Mouse (Mus musculus) cerebellum, adult 2 months (tissue): ENCODE measurements around the gene Gbp2b. TPM values are rescaled to one million over a fixed set of nuclear protein-coding genes. Genes with fewer than 3 reads are reported as not detected.
A peak's percentile ranks its signal among the peaks of the same experiment; 100 is the strongest.
"Not testable (repeated sequence)": the region's sequence is repeated elsewhere in the genome, so short reads cannot be mapped to it uniquely, and the experiment has no call there.

Experiments used
- DNase-seq, 2 experiments: peaks; one replicate each; pipeline ENCODE4 v3.0.0; 2021
- H3K27ac ChIP-seq: fragments of 200-500 bp; 2 replicates; pipeline ENCODE4 v1.5.1; 2012; ENCODE audit warnings: low read length, control low read depth, inconsistent platforms; ENCODE audit not compliant: insufficient read depth
- H3K27me3 ChIP-seq: fragments of 200-500 bp; 2 replicates; pipeline ENCODE4 v1.6.1; 2012; ENCODE audit warnings: inconsistent platforms, mild to moderate bottlenecking, low read length, moderate library complexity; ENCODE audit not compliant: control insufficient read depth, insufficient read depth
- H3K4me1 ChIP-seq: fragments of 200-500 bp; 2 replicates; pipeline ENCODE4 v1.6.1; 2011; ENCODE audit warnings: low read length; ENCODE audit not compliant: control insufficient read depth, insufficient read depth
- H3K4me3 ChIP-seq: fragments of 200-500 bp; replicated peaks from 2 replicates; pipeline ENCODE3; 2011; ENCODE audit warnings: mild to moderate bottlenecking, low read depth, low read length, control low read depth; ENCODE audit not compliant: insufficient read depth
- CTCF ChIP-seq: fragments of 200-500 bp; IDR thresholded peaks from 2 replicates; pipeline ENCODE4 v1.5.1; 2011; ENCODE audit warnings: low read depth, mild to moderate bottlenecking, control low read depth, low read length, moderate library complexity, borderline replicate concordance; ENCODE audit not compliant: insufficient read depth
- POLR2A ChIP-seq: fragments of 200-500 bp; IDR thresholded peaks from 2 replicates; pipeline ENCODE4 v1.6.1; 2011; ENCODE audit warnings: low read length, control low read depth, borderline replicate concordance; ENCODE audit not compliant: insufficient read depth
- WGBS: fragments of 180-500 bp; shearing (Covaris S2); methylation state at CpG from one replicate; pipeline ENCODE4 v1.1.7; 2018; 5-methylcytosine and 5-hydroxymethylcytosine counted together
- polyA plus RNA-seq: library from polyadenylated mRNA; depleted of rRNA; stranded (reverse); fragments of >200 nt; gene quantifications from 2 replicates; pipeline ENCODE4 v1.2.3, GENCODE M21; 2012; rRNA removed

Gbp2b gene
- polyA plus RNA-seq, 1 experiment = not detected

- no peaks in the 10 kb centered on the region for H3K4me1 ChIP-seq
- TF ChIP-seq CTCF = no peak
- TF ChIP-seq POLR2A = no peak
- no peak for DNase-seq
- H3K27me3 ChIP-seq = no peaks in the 10 kb centered on the region; the same call in 1 of the 2 replicates
- 93% methylated on average over 8 of the region's 8 CpGs for WGBS
- no peak overlapping the region for H3K4me3 ChIP-seq
- H3K27ac ChIP-seq = no peak overlapping the region
Measured at GRCm38 (mm10) chr3:142630385-142630784, 35.7 kb downstream of the Gbp2b start.

GRCm38 (mm10) chr3:142640201-142640600, 45.6 kb downstream of the Gbp2b start:
- Histone ChIP-seq H3K27me3 (no peaks in the 10 kb centered on the region), H3K4me1 (no peaks in the 10 kb centered on the region), H3K4me3 (no peak overlapping the region), H3K27ac (no peak overlapping the region)
- WGBS = 10% methylated on average over 9 of the region's 9 CpGs
- DNase-seq = peak; percentile 8 to 24
- TF ChIP-seq CTCF (peak; percentile 15; the same call in 1 of the 2 replicates), POLR2A (no peak)

- 3% methylated on average over 2 of the region's 2 CpGs for WGBS
- H3K4me3 ChIP-seq, H3K27ac ChIP-seq, H3K27me3 ChIP-seq, H3K4me1 ChIP-seq: not testable (repeated sequence)
- peak; percentile 37 to 58 for DNase-seq
- TF ChIP-seq CTCF = peak; percentile 49; the same call in 1 of the 2 replicates
Measured at GRCm38 (mm10) chr3:142645949-142646348, 51.3 kb downstream of the Gbp2b start.

GRCm38 (mm10) chr3:142647836-142648235, 53.2 kb downstream of the Gbp2b start:
- H3K27me3 ChIP-seq, H3K4me1 ChIP-seq, DNase-seq, H3K27ac ChIP-seq, H3K4me3 ChIP-seq: not testable (repeated sequence)
- 53% methylated on average over 7 of the region's 7 CpGs for WGBS

- no peak for DNase-seq
- WGBS = 52% methylated on average over 2 of the region's 2 CpGs
- TF ChIP-seq CTCF (no peak), POLR2A (no peak)
- Histone ChIP-seq H3K27me3 (no peaks in the 10 kb centered on the region), H3K4me3 (no peak overlapping the region), H3K4me1 (no peaks in the 10 kb centered on the region), H3K27ac (no peak overlapping the region)
Measured at GRCm38 (mm10) chr3:142650205-142650604, 55.6 kb downstream of the Gbp2b start.

GRCm38 (mm10) chr3:142664723-142665122, 70.1 kb downstream of the Gbp2b start:
- Histone ChIP-seq H3K27me3 (no peaks in the 10 kb centered on the region), H3K4me3 (no peak overlapping the region)
- WGBS = 94% methylated on average over 8 of the region's 8 CpGs

More at GRCm38 (mm10) chr3:142664723-142665122, 70.1 kb downstream of the Gbp2b start:
- no peak for TF ChIP-seq CTCF
- TF ChIP-seq POLR2A = no peak
- no peak for DNase-seq
- H3K4me1 ChIP-seq = no peaks in the 10 kb centered on the region
- no peak overlapping the region for H3K27ac ChIP-seq

Other genes with a start within 250 kb of the Gbp2b start
- 15.7 and 16.8 TPM in 2 replicates for gene Pdlim5, start 199.2 kb upstream of the Gbp2b start, polyA plus RNA-seq
- 1.7 and 2.4 TPM in 2 replicates for gene Gbp5, start 100.9 kb upstream of the Gbp2b start, polyA plus RNA-seq
- gene Gbp7, start 64.5 kb upstream of the Gbp2b start, polyA plus RNA-seq = 1.5 and 1.7 TPM in 2 replicates
- 5.4 and 8.5 TPM in 2 replicates for gene Gbp3, start 34.8 kb upstream of the Gbp2b start, polyA plus RNA-seq
- gene Gbp2, start 25.8 kb downstream of the Gbp2b start, polyA plus RNA-seq = 2.5 and 3.3 TPM in 2 replicates
- 6.5 and 7.7 TPM in 2 replicates for gene Kyat3, start 106.2 kb downstream of the Gbp2b start, polyA plus RNA-seq
- gene Gtf2b, start 170.2 kb downstream of the Gbp2b start, polyA plus RNA-seq = 46.8 and 47.9 TPM in 2 replicates